Mouse (Mus musculus) limb, embryonic 14.5 days (tissue): ENCODE results near the gene Serpinb7. TPM values are rescaled to one million over a fixed set of nuclear protein-coding genes. Genes with fewer than 3 reads are reported as not detected.

ENCODE experiments used
- ATAC-seq: fragments of 200-750 bp; cut with Nextera tagmentation; 2 replicates; pipeline ENCODE4 v1.8.0; 2017; ENCODE audit warnings: low read depth, moderate number of reproducible peaks, moderate TSS enrichment; ENCODE audit not compliant: low FRiP score
- DNase-seq: peaks from one replicate; pipeline ENCODE4 v3.0.0-alpha.2; 2015; ENCODE audit warnings: low spot score
- H3K27ac ChIP-seq: fragments of 300-500 bp; sonication (generic); replicated peaks from 2 replicates; pipeline ENCODE4 v1.5.1; 2014; ENCODE audit warnings: low read depth, mild to moderate bottlenecking, low read length, moderate library complexity, mixed read lengths
- H3K27me3 ChIP-seq: fragments of 300-500 bp; sonication (generic); 2 replicates; pipeline ENCODE4 v1.6.1; 2014; ENCODE audit warnings: low read length, mixed read lengths; ENCODE audit not compliant: control insufficient read depth, insufficient read depth
- H3K36me3 ChIP-seq: fragments of 300-500 bp; sonication (generic); 2 replicates; pipeline ENCODE4 v1.6.1; 2014; ENCODE audit warnings: mild to moderate bottlenecking, low read length, moderate library complexity, mixed read lengths; ENCODE audit not compliant: control insufficient read depth, insufficient read depth
- H3K4me1 ChIP-seq: fragments of 300-500 bp; sonication (generic); 2 replicates; pipeline ENCODE4 v1.6.1; 2014; ENCODE audit warnings: antibody characterized with exemption, low read length, mixed read lengths; ENCODE audit not compliant: control insufficient read depth, insufficient read depth
- H3K4me2 ChIP-seq: fragments of 300-500 bp; sonication (generic); replicated peaks from 2 replicates; pipeline ENCODE4 v1.6.1; 2014; ENCODE audit warnings: low read depth, mild to moderate bottlenecking, low read length, moderate library complexity; ENCODE audit not compliant: severe bottlenecking
- H3K4me3 ChIP-seq: fragments of 300-500 bp; sonication (generic); replicated peaks from 2 replicates; pipeline ENCODE4 v1.5.1; 2014; ENCODE audit warnings: low read length
- H3K9ac ChIP-seq: fragments of 300-500 bp; sonication (generic); 2 replicates; pipeline ENCODE4 v1.6.1; 2014; ENCODE audit warnings: mild to moderate bottlenecking, low read depth, low read length, moderate library complexity; ENCODE audit not compliant: severe bottlenecking
- H3K9me3 ChIP-seq: fragments of 300-500 bp; sonication (generic); 2 replicates; pipeline ENCODE4 v1.6.1; 2016; ENCODE audit warnings: low read length; ENCODE audit not compliant: control insufficient read depth
- POLR2A ChIP-seq: fragments of 200-500 bp; IDR thresholded peaks from 2 replicates; pipeline ENCODE4 v1.8.0; 2012; ENCODE audit warnings: inconsistent platforms, mild to moderate bottlenecking, moderate library complexity, borderline replicate concordance; ENCODE audit not compliant: insufficient read depth, insufficient read length; ENCODE audit errors: extremely low read depth
- WGBS: fragments of 180-500 bp; shearing (Covaris S2); extraction: QIAGEN DNeasy Blood & Tissue Kit; methylation state at CpG from one replicate; pipeline ENCODE4 v1.1.7; 2014; 5-methylcytosine and 5-hydroxymethylcytosine counted together
- polyA plus RNA-seq, 2 experiments: library from polyadenylated mRNA; depleted of rRNA in 1 of 2; stranded (reverse) in 1 of 2; unstranded in 1 of 2; fragments of >200 nt; fragmentation: Nextera tagmentation in 1 of 2; extraction: Ambion mirVana in 1 of 2; gene quantifications; 2 replicates each; pipeline versions ENCODE4 v1.2.1 to v1.2.3; 2012 to 2014

Gene Serpinb7
- 2.2 and 2.3 TPM in 2 replicates for polyA plus RNA-seq (2012; rRNA removed)
- polyA plus RNA-seq (2014; fragmentation: Nextera tagmentation; extraction: Ambion mirVana), result 2.6 and 4.3 TPM in 2 replicates

DNA sequence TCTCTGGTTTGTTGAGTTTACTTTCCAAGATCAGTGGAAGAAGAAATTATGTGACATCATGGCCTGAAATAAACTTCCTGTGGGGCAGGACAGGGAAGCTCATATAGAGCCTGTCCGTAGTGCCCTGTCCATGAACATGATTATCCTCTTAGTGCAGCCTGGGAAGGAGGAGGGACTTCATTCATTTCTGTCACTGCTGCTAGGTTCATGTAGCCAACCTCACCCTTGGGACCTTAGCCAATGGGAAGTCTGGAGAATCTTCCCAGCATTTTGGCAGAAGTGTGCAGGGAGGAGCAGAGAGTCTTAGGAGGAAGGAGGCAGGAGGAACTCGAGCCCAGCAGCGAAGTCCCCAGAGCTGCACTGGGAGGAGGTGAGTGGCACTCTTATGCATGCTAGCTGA is at the start of gene Serpinb7:
Serpinb7 (plus strand) TSS at position 301 of the 400 bp plus-strand sequence.
- TF ChIP-seq POLR2A, result no peak
- H3K9me3 ChIP-seq, result no peaks in the 10 kb centered on the region
- H3K4me2 ChIP-seq, result no peak within 1 kb of the TSS
- no peak within 1 kb of the TSS for H3K9ac ChIP-seq
- H3K36me3 ChIP-seq, result no peaks in the 10 kb centered on the region
- no peaks in the 10 kb centered on the region for H3K27me3 ChIP-seq
- 83% methylated on average over 3 of the region's 3 CpGs for WGBS
- DNase-seq (no peak), ATAC-seq (no peak)
- no peak within 1 kb of the TSS for H3K27ac ChIP-seq
- H3K4me1 ChIP-seq, result no peaks in the 10 kb centered on the region
- no peak within 1 kb of the TSS for H3K4me3 ChIP-seq

DNA sequence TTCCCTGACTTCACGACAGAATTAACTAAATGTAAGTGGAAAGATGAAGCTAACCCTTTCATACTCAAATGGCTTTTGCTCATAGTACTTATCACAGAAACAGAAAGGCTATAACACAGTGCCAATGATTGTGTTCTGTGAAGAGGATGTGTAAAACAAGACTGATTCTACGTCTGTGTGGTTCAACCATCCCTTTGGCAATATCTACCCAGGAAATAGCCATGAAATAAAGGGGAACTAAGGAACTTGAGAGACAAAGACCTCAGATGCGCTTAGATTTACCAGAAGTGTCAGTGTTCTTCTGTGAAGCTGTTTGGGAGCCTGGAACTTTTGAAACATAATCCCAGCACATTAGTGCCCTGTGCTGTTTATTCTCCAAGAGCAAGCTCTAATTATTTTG is 49.1 kb upstream of the Serpinb7 start:
- no peaks in the 10 kb centered on the region for H3K9me3 ChIP-seq
- 32% methylated on average over 3 of the region's 3 CpGs for WGBS
- ATAC-seq, result no peak
- H3K27me3 ChIP-seq, result no peaks in the 10 kb centered on the region
- no peak for DNase-seq
- H3K4me3 ChIP-seq, result no peak overlapping the region
- H3K36me3 ChIP-seq, result no peaks in the 10 kb centered on the region
- H3K27ac ChIP-seq, result no peak overlapping the region
- no peak overlapping the region for H3K4me2 ChIP-seq
- H3K9ac ChIP-seq, result no peak overlapping the region
- no peak for TF ChIP-seq POLR2A
- H3K4me1 ChIP-seq, result no peaks in the 10 kb centered on the region

DNA sequence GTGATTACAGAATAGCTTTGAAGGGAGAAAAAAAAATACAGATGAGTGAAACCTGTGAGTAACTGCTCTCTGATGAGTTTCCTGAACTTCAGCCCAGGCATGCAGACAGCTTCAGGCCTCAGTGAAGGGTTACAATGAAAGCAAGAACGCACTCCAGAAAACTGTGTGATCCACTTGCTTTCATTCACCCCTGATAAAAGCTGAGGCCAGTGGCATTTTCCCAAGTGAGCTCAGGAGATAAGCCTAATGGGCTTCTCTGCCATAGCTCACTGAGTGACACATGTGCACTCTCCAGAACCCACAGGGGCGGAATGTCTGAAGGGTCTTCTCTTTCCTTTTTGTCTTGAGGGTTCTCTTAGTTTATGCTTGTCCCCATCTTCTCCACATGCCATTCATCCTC is 48.3 kb upstream of the Serpinb7 start:
- Histone ChIP-seq H3K27me3 (no peaks in the 10 kb centered on the region), H3K9me3 (no peaks in the 10 kb centered on the region), H3K4me2 (no peak overlapping the region), H3K27ac (no peak overlapping the region), H3K36me3 (no peaks in the 10 kb centered on the region), H3K9ac (no peak overlapping the region), H3K4me3 (no peak overlapping the region), H3K4me1 (no peaks in the 10 kb centered on the region)
- DNase-seq, result no peak
- TF ChIP-seq POLR2A, result no peak
- ATAC-seq, result no peak
- 81% methylated on average over 2 of the region's 2 CpGs for WGBS

DNA sequence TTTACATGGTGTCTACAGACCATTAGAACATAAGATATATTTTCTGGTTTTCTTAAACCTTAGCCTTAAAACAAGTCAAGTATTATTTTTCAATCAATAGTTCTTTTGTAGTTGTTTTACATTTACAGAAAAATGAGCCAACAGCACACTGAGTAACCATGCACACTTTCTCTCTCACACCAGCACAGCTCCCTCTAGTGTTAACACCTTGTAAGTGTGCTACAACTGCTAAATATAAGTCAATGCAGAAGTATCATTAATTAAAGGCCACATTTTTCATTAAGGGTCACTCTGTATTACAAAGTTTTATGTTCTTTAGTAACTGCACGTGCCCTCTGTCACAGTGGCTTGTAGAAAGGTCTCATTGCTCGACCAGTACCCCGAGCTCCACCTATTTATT is 46.4 kb upstream of the Serpinb7 start:
- no peak for TF ChIP-seq POLR2A
- ATAC-seq (no peak), DNase-seq (no peak)
- Histone ChIP-seq H3K4me3 (no peak overlapping the region), H3K36me3 (no peaks in the 10 kb centered on the region), H3K27ac (no peak overlapping the region), H3K4me2 (no peak overlapping the region), H3K9me3 (no peaks in the 10 kb centered on the region), H3K4me1 (no peaks in the 10 kb centered on the region), H3K27me3 (no peaks in the 10 kb centered on the region), H3K9ac (no peak overlapping the region)
- WGBS, result 43% methylated on average over 3 of the region's 3 CpGs

DNA sequence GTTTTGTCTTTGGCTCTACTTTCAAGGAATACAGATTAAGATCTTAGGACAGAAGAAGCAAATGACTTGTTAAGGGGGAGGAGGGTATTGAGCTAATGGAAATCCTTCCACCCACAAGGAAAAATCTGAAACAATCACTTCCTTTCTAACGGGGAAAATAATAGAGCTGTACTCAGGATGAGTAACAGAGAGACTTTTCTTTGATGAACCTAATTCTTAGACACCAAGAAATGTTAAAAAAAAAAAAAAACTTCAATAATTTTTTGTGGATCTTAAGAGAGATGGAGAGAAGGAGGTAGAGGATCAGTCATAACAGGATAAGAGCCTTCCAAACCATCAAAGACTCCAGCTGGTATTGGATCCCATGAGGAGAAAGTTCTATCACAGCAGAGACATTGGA is 38.6 kb upstream of the Serpinb7 start, which contains the start of gene Serpinb11:
Serpinb11 (plus strand) TSS at position 301 of the 400 bp plus-strand sequence.
- H3K4me2 ChIP-seq, result no peak within 1 kb of the TSS
- no peak within 1 kb of the TSS for H3K4me3 ChIP-seq
- H3K9me3 ChIP-seq, result no peaks in the 10 kb centered on the region
- TF ChIP-seq POLR2A, result no peak
- DNase-seq (no peak), ATAC-seq (no peak)
- H3K36me3 ChIP-seq, result no peaks in the 10 kb centered on the region
- H3K4me1 ChIP-seq, result no peaks in the 10 kb centered on the region
- H3K27ac ChIP-seq, result no peak within 1 kb of the TSS
- WGBS, result 66% methylated on average over 1 of the region's 1 CpGs
- H3K27me3 ChIP-seq, result no peaks in the 10 kb centered on the region
- H3K9ac ChIP-seq, result no peak within 1 kb of the TSS

DNA sequence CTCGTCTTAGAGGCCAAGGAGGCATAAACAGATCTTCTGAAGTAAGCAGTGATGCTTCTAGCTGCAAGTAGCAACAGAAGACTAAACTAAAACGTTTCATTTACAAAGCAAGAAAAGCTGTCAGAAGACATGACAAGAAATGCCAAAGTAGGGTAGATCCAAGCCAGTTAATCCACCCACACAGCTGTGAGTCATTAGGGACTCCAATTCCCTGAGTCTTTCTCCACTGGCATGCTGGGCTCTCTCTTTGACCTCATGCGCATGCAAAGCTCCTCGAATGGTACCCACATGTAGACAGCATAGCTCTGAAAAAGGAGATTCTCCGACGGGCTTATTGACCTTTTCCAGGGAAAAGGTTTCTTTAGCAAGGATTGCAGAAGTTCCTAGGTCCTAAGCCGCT is 33.5 kb upstream of the Serpinb7 start:
- Histone ChIP-seq H3K4me3 (no peak overlapping the region), H3K27me3 (no peaks in the 10 kb centered on the region), H3K4me1 (peaks cover 6% of the 10 kb centered on the region; the same call in 1 of the 2 replicates), H3K4me2 (no peak overlapping the region), H3K9ac (no peak overlapping the region), H3K27ac (no peak overlapping the region), H3K36me3 (no peaks in the 10 kb centered on the region), H3K9me3 (no peaks in the 10 kb centered on the region)
- 52% methylated on average over 7 of the region's 7 CpGs for WGBS
- no peak for ATAC-seq
- TF ChIP-seq POLR2A, result no peak
- DNase-seq, result no peak
